Mouse (Mus musculus) right cerebral cortex, postnatal 4 days (tissue): ENCODE data around the gene Gk5.

ENCODE experiments used
- DNase-seq: peaks from one replicate; pipeline ENCODE4 v3.0.0-alpha.2; 2022

The Gk5 gene

GRCm38 (mm10) chr9:96230271-96230670, 111.1 kb downstream of the Gk5 start:
- no peak for DNase-seq
